Mouse (Mus musculus): Measurements from ENCODE around the gene Aff1.

DNA sequence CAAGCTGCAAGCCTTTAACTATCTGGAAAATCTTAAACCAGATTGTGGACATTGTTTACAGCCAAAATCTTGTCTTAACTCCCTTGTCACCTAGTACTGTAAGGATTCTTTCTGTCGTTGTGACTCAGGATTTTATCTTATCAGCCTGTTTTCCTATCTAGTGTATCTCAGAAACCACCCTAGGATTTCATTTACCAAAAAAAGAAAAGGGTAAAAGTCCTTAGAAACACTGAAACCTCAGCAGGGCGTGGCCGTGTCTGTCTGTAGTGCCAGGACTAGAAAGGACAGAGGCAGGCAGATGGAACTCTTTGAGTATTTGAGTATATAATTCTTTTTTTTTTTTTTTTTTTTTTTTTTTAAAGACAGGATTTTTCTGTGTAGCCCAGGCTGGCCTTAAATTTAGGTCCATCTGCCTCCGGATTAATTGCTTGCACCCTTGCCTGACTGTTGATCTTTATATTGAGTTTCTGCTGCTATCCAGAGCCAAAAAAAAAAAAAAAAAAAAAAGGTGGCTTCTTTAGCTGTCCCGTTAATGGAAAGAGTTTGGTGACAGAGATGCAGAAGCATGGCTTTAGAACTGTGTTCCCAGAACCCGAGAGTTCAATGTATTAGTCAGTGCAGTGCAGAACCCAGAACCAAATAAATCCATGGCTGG is 44.5 kb downstream of the Aff1 start:
- TF ChIP-seq POLR2A (IDR thresholded peaks at IDR 0.05; ENCODE audit: low read depth, low read length) (no peak), CTCF (IDR thresholded peaks at IDR 0.05; ENCODE audit: extremely low read depth, insufficient read depth, insufficient read length, insufficient replicate concordance) (no peak)

All from spleen, adult 2 months (tissue).